Mouse (Mus musculus) liver, postnatal 0 days (tissue): ENCODE results near the gene Adamts9.

Source experiments
- CTCF ChIP-seq: sonication (generic); IDR thresholded peaks from 2 replicates; pipeline ENCODE4 v1.5.1; 2016; ENCODE audit warnings: antibody characterized with exemption, low read depth
- EP300 ChIP-seq: IDR thresholded peaks from 2 replicates; pipeline ENCODE4 v1.6.1; 2016; ENCODE audit warnings: antibody characterized with exemption, low read depth, mild to moderate bottlenecking

DNA sequence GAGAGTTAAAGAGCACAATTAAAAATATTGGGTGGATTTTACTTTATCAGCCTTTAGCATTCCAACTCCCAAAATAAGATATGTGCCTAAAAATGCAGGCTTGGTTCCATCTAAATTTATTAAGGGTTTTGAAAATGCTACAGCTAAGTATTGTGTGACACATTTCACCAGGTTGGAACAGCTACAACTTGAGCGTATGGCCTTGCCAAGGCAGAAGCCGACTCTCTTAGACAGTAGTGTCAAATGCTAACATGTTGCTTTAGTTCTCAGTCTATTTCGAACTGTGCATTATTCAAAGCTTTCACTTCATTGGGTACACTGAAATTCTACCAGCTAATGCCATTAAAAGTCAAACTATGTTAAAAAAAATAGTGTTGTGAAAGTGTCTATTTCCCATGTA is 30.0 kb upstream of the Adamts9 start:
- no peak for TF ChIP-seq EP300
- TF ChIP-seq CTCF = no peak
